Mouse (Mus musculus) left cerebral cortex, adult 2 months (tissue): Measurements from ENCODE around the gene Dhx32. TPM values are rescaled to one million over a fixed set of nuclear protein-coding genes. Genes with fewer than 3 reads are reported as not detected.
A peak's percentile ranks its signal among the peaks of the same experiment; 100 is the strongest.

Experiments
- DNase-seq, 2 experiments: peaks; one replicate each; pipeline ENCODE4 v3.0.0; 2021 to 2022; ENCODE audit warnings: low spot score in 2 of 2, mixed read lengths in 1 of 2; ENCODE audit errors: extremely low spot score in 1 of 2
- H3K27ac ChIP-seq: fragments of 200-600 bp; 2 replicates; pipeline ENCODE4 v1.8.1; 2022
- H3K4me3 ChIP-seq: fragments of 200-600 bp; 2 replicates; pipeline ENCODE4 v1.8.1; 2022
- CTCF ChIP-seq: fragments of 200-600 bp; IDR thresholded peaks from 2 replicates; pipeline ENCODE4 v1.8.1; 2022; ENCODE audit warnings: antibody characterized with exemption, mild to moderate bottlenecking, moderate library complexity
- intact Hi-C: fragments of 180-260 bp; cut with DNase I; formaldehyde crosslinking; loops from one replicate; pipeline ENCODE4 v1.15.1; 2025
- total RNA-seq, 2 experiments: library from RNA; stranded (reverse); gene quantifications; 2 replicates each; pipeline ENCODE4 v1.2.3; 2021

Dhx32 gene
- total RNA-seq, 2 experiments from 2014 or later: 36.8 to 40.8 TPM

DNA sequence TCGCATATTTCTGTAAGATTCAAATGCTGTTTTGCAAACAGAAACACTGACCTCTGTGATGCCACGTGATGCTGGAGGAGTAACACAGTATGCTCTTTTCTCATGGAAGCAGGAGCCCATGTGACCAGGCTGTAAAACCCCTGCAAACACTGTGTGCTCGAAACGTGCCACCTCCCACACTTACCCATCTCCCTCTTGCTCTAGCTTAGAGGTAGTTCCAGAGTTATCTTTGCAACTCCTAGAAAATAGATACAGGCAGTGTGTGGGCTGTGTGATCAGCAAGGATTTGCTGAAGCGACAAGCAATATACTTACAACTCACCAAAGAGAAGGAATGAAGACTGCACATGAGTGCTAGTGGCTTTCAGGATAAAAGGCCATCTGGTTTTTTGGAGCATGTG lies 14.0 kb downstream of the Dhx32 start:
- H3K4me3 ChIP-seq: no peak overlapping the region
- intact Hi-C loops: no loop called here
- TF ChIP-seq CTCF: no peak
- DNase-seq: no peak
- no peak overlapping the region; the same call in 1 of the 2 replicates for H3K27ac ChIP-seq

DNA sequence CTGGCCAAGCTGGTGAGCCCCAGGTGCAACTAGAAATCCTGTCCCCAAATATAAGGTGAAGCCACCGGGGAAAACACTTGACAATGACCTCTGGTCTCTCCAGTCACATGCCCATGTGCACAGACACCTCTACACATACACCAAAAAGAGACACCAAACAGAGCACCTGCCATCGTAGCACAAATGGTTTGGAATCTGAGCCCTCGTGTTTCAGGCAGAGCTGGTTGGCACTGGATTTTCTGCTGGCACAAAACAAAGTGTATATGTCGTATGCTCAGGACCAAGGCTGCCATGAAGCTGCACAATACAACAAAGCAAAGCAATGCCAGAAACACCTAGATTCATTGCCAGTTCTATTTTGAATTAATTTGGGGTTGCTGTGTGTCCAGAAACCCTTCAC lies 14.5 kb downstream of the Dhx32 start:
- intact Hi-C loops: no loop called here
- no peak for DNase-seq
- TF ChIP-seq CTCF: no peak
- peak overlapping the region; percentile 44 for H3K27ac ChIP-seq
- no peak overlapping the region for H3K4me3 ChIP-seq

DNA sequence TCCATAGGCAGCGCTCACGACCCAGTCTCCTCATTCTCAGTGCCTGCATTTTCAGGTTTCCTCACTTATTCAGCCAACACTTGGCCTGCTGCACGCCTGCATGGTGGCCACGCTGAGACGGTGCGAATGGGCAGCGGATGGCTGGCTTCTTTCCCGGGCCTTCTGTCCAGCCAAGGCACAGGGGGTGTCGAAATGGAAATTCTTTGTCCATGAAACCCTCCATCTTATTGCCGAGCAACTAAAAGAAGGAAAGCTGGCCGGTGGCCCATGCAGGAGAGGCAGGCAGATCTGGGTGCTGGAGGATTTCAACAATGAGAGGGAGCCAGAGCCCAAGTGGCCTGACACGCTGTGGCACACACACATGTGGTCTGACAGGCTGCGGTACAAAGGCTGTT lies 16.7 kb downstream of the Dhx32 start:
- Histone ChIP-seq H3K27ac (peak overlapping the region; percentile 16; the same call in 1 of the 2 replicates), H3K4me3 (no peak overlapping the region)
- intact Hi-C loops: no loop called here
- no peak for TF ChIP-seq CTCF
- DNase-seq: peak; percentile 42 to 60

DNA sequence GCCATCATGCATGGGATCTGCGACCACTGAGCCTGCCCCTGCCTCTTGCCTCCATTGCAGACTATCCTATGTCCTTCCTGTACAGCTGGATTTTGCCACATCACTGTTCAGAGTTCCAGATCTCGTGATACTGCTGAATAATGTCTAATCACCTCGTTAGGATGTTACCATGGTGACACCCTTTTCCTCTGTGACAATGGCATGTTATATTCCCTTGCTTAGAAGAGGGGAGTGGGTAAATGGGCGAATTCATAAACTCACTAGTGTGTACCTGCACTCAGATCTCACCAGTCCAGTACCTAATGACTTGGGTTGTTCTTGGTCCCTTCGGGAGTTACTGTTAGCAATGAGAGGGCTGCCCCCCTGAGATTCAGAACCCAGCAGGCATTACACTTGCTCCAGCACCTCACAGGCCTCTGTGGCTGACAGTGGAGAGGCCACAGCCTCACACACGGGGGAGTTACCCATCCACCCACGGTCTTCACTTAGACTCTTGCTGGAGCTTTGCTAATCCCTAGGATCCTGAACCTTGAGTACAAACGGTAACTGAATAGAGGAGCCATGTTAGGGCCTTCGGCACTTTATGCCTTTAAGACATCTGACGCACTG lies 17.2 kb downstream of the Dhx32 start:
- no peak for TF ChIP-seq CTCF

DNA sequence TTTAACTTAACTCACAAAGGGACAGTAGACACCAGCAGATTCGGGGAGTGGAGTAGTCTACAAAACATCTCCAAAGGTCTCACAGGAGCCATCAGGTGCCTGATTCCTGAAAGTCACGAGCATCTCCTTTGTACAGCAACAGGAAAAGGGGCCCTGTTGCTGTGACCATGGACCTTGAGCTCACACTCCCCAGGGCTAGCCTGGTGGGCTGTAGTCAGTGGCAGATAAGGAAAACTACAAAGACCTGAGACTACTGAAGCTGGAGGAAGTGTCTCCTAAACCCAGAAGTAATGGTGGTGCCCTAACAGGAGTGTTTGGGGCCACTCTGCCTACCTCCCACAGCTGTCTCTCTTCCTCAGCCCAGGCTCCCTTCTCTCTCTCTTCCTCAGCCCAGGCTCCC lies 18.1 kb downstream of the Dhx32 start:
- no peak for TF ChIP-seq CTCF
- Histone ChIP-seq H3K4me3 (no peak overlapping the region), H3K27ac (no peak overlapping the region)
- DNase-seq: no peak
- intact Hi-C loops: no loop called here

More for the DNA sequence above, 17.2 kb downstream of the Dhx32 start:
- intact Hi-C loops: no loop called here
- peak overlapping the region; percentile 16; the same call in 1 of the 2 replicates for H3K27ac ChIP-seq
- no peak for DNase-seq
- no peak overlapping the region for H3K4me3 ChIP-seq

DNA sequence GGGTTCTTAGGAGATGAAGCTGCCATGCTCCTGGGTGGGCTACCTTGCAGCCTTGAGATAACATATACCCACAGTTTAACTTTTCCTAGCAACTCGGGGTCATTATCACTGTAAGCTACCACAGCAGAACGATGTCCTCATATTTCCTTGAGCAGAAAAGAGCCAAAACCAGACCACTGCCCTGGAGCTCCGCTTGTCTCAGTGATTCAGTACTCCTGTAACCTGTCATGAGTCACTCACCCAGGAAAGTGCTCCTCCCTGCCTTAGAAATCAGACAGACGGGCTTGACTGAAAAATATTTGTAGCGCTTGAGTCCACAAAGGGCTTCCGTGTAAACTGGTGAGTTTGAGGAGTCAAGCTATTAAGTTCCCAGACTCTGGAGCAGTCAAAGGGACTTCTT lies 19.8 kb downstream of the Dhx32 start:
- H3K27ac ChIP-seq: no peak overlapping the region
- DNase-seq: no peak
- no peak for TF ChIP-seq CTCF
- H3K4me3 ChIP-seq: no peak overlapping the region
- intact Hi-C loops: no loop called here

DNA sequence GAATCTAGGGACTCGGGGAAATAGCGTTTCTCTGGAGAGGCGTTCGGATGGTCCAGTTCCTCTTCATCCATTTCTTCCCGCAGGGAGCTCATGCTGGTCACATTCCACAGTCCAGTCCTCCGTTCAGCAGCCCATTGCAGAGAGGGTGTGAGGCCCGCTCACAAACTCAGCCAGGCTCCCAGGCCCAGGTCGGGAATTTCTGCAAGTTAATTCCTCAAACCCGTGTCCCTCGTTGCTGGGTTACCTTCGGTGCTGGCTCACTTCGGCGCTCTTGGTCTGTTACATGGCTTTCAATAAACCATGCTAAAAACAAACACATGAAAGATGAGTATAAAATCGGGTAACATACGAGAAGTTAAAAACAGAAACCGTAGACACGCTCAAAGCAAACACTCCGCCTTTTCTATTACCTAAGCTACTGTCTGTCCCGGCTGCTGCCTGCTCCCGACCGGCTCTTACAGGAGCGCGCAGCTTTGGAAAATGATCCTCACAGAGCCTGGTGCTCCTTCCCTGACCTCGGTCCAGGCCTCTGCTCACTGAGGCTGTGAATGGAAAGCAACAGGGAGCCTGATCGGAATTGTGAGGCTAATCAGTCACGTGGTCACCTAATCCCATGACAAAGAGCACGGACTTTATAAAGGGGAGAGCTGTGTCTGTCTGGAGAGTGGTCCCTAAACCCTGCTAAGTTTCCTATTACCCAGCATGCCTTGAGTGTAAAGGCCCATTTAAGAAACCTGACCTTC lies 22.7 kb downstream of the Dhx32 start:
- DNase-seq: no peak
- intact Hi-C loops: no loop called here
- TF ChIP-seq CTCF: no peak
- H3K27ac ChIP-seq: peak overlapping the region; percentile 28; the same call in 1 of the 2 replicates
- H3K4me3 ChIP-seq: peak overlapping the region; percentile 9; the same call in 1 of the 2 replicates

DNA sequence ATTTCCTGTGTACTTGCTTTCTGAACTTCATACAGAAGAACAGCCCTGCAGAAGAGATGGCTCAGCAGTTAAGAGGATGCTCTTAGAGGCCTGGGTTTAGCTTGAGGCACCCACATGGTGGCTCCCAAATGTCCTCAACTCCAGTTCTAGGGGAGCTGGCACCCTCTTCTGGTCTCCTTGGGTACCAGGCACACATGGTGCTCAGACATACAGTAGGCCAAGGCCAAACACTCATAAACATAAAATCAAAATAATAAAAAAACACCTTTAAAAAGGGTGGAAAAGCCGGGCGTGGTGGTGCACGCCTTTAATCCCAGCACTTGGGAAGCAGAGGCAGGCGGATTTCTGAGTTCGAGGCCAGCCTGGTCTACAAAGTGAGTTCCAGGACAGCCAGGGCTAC lies 23.8 kb downstream of the Dhx32 start:
- no peak; the same call in 1 of the 2 replicates for TF ChIP-seq CTCF
- Histone ChIP-seq H3K4me3 (no peak overlapping the region), H3K27ac (no peak overlapping the region)
- intact Hi-C loops: no loop called here
- DNase-seq: no peak

DNA sequence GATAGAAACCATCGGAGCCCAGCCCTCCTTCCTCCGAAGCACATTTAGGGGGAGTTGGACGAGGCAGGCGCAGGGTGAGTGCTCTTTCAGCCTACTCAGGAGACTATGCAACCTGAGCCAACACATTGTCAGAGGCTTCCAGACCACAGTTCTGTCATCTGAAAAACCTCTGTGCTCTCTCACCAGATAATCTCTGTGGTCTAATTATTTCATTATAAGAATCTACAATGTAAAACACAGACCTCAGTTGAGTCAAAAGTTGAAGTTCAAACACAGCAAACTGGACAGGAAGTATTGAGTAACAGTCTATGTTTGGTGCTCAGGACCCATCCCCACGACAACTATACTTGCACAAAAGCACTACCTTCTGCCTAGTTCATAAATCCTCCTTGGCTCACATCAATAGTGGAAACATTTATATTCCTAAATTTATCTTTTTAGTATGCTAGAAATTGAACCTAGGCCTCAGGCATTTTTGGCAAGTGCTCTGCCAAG lies 24.5 kb downstream of the Dhx32 start:
- Histone ChIP-seq H3K27ac (no peak overlapping the region), H3K4me3 (no peak overlapping the region)
- DNase-seq: no peak
- intact Hi-C loops: no loop called here
- TF ChIP-seq CTCF: no peak

DNA sequence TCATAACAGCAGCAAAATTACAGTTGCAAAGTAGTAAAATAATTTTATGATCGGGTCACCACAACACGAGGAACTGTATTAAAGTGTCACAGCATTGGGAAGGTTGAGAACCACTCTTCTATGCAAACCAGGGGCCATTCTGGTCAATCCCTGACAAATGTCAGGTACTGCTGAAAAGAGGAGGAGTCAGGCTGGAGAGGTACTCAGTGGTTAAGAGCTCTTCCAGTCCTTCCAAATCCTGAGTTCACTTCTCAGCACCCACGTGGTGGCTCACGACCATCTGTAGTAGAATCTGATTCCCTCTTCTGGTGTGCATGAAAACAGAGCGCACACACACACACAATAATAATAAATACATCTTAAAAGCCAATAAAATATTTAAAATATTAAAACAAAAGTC lies 31.4 kb downstream of the Dhx32 start:
- H3K27ac ChIP-seq: no peak overlapping the region
- no peak for DNase-seq
- intact Hi-C loops: no loop called here
- H3K4me3 ChIP-seq: no peak overlapping the region
- no peak for TF ChIP-seq CTCF

DNA sequence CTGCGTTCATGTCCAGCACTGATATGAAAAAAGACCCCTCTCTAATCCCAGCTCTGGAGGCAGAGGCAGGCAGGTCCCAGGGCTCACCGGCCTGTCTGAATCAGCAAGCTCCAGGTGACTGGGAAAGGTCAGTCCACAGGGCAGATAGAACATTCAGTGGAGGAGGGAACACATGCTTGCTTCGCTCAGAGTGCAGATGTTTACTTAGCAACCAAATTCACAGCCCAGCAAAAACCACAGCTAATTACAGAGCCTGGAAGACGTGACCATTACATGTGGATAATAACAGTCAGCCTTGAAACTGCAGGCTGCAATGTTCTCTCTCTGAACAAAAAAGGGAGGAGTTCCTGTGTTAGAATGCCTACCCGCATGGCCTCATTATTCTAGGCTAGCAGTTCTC lies 31.9 kb downstream of the Dhx32 start:
- no peak overlapping the region for H3K27ac ChIP-seq

DNA sequence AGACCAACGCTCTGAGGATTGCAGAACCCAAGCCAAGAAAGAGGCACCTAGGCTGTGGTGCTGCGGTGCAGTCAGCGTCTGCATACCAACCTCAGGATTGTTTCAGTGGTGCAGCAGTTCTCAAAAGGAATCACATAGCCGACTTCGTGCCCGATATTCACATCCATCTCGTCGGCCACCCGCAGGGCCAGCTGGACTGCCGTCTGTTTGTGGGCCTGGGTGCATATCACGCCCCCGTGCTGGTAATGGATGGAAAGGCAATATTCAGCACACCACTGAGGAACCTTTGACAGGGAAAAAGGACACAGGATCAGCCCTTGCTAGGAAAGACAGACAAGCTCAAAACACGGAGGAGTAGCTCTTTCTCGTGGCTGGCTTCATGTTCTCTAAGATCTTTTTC lies 33.8 kb downstream of the Dhx32 start:
- TF ChIP-seq CTCF: no peak
- Histone ChIP-seq H3K4me3 (no peak overlapping the region), H3K27ac (peak overlapping the region; percentile 62)
- DNase-seq: no peak
- intact Hi-C loops: no loop called here

More for the DNA sequence above, 31.9 kb downstream of the Dhx32 start:
- no peak for TF ChIP-seq CTCF
- no peak overlapping the region for H3K4me3 ChIP-seq
- intact Hi-C loops: no loop called here
- DNase-seq: no peak

DNA sequence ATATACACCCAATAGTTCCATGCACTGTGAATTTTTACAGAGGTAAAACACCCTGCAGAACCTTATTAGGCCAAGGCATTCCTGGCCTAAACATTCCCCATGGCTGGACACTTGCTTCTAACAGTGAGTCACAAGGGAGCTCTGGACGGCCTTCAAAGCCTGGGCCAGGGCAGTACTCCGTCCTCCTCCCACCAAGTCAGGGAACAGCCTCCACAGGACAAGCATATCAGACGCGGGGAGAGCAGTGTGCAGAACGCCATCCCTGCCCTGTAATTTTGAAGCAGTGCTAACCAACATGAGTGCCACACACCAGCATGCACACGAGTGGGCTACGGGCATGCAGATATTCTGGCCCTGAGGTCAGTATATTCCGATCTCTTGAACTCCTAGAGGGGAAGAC lies 35.2 kb downstream of the Dhx32 start:
- TF ChIP-seq CTCF: no peak
- DNase-seq: no peak
- Histone ChIP-seq H3K4me3 (no peak overlapping the region), H3K27ac (no peak overlapping the region)
- intact Hi-C loops: no loop called here
